Mouse (Mus musculus) liver, postnatal 0 days (tissue): ENCODE measurements around the gene Usp12. TPM values are rescaled to one million over a fixed set of nuclear protein-coding genes. Genes with fewer than 3 reads are reported as not detected.
A peak's percentile ranks its signal among the peaks of the same experiment; 100 is the strongest.

ENCODE experiments used
- ATAC-seq: fragments of 200-750 bp; cut with Nextera tagmentation; 2 replicates; pipeline ENCODE4 v1.8.0; 2017; ENCODE audit warnings: mild to moderate bottlenecking, moderate library complexity
- DNase-seq: peaks from one replicate; pipeline ENCODE4 v3.0.0-alpha.2; 2016
- H3K27ac ChIP-seq: fragments of 300-500 bp; sonication (generic); 2 replicates; pipeline ENCODE4 v1.5.1; 2014; ENCODE audit warnings: antibody characterized with exemption, moderate library complexity, mild to moderate bottlenecking, low read depth
- H3K27me3 ChIP-seq: fragments of 300-500 bp; sonication (generic); 2 replicates; pipeline ENCODE4 v1.6.1; 2014; ENCODE audit warnings: low read length, control low read depth, mixed read lengths; ENCODE audit not compliant: insufficient read depth
- H3K36me3 ChIP-seq: fragments of 300-500 bp; sonication (generic); replicated peaks from 2 replicates; pipeline ENCODE4 v1.6.1; 2014; ENCODE audit warnings: mild to moderate bottlenecking, control low read depth, low read length, moderate library complexity, mixed read lengths; ENCODE audit not compliant: insufficient read depth
- H3K4me1 ChIP-seq: fragments of 300-500 bp; sonication (generic); 2 replicates; pipeline ENCODE4 v1.6.1; 2014; ENCODE audit warnings: antibody characterized with exemption, mild to moderate bottlenecking, control low read depth; ENCODE audit not compliant: insufficient read depth
- H3K4me2 ChIP-seq: fragments of 300-500 bp; sonication (generic); 2 replicates; pipeline ENCODE4 v1.6.1; 2014; ENCODE audit warnings: low read depth, mild to moderate bottlenecking, low read length, moderate library complexity, mixed read lengths
- H3K4me3 ChIP-seq: fragments of 300-500 bp; sonication (generic); 2 replicates; pipeline ENCODE4 v1.5.1; 2014; ENCODE audit warnings: low read depth, low read length
- H3K9ac ChIP-seq: fragments of 300-500 bp; sonication (generic); replicated peaks from 2 replicates; pipeline ENCODE4 v1.6.1; 2014; ENCODE audit warnings: mild to moderate bottlenecking, moderate library complexity
- H3K9me3 ChIP-seq: fragments of 300-500 bp; sonication (generic); 2 replicates; pipeline ENCODE4 v1.6.1; 2016; ENCODE audit warnings: mild to moderate bottlenecking, control low read depth, low read length, mixed read lengths
- CTCF ChIP-seq: sonication (generic); IDR thresholded peaks from 2 replicates; pipeline ENCODE4 v1.5.1; 2016; ENCODE audit warnings: antibody characterized with exemption, low read depth
- EP300 ChIP-seq: IDR thresholded peaks from 2 replicates; pipeline ENCODE4 v1.6.1; 2016; ENCODE audit warnings: antibody characterized with exemption, low read depth, mild to moderate bottlenecking
- WGBS: fragments of 180-500 bp; shearing (Covaris S2); extraction: QIAGEN DNeasy Blood & Tissue Kit; methylation state at CpG from one replicate; pipeline ENCODE4 v1.1.7; 2014; ENCODE audit not compliant: insufficient replicate concordance; 5-methylcytosine and 5-hydroxymethylcytosine counted together
- polyA plus RNA-seq: library from polyadenylated mRNA; unstranded; fragments of >200 nt; fragmentation: Nextera tagmentation; extraction: Ambion mirVana; gene quantifications from 2 replicates; pipeline ENCODE4 v1.2.1, GENCODE M21; 2015

Usp12 gene
- polyA plus RNA-seq, 1 experiment from 2014 or later, result 6.8 TPM

- no peak for DNase-seq
- 0 out of 2 replicates have a peak, but pooled peaks cover 4% of the 10 kb centered on the region for H3K27me3 ChIP-seq
- no peaks in the 10 kb centered on the region for H3K9me3 ChIP-seq
- no peak overlapping the region for H3K27ac ChIP-seq
- TF ChIP-seq CTCF (0 out of 2 replicates have a peak, but pooled peaks have one; percentile 8), EP300 (no peak)
- H3K4me3 ChIP-seq, result no peak overlapping the region
- 54% methylated on average over 12 of the region's 12 CpGs for WGBS
- no peak for ATAC-seq
- H3K4me1 ChIP-seq, result peaks cover 13% of the 10 kb centered on the region
- H3K4me2 ChIP-seq, result no peak overlapping the region
- H3K36me3 ChIP-seq, result peaks cover 46% of the 10 kb centered on the region
- no peak overlapping the region for H3K9ac ChIP-seq
These were observed 44.2 kb upstream of the Usp12 start for GRCm38 (mm10) chr5:146838836-146839648.

- no peak overlapping the region for H3K4me3 ChIP-seq
- no peak overlapping the region for H3K9ac ChIP-seq
- DNase-seq (no peak), ATAC-seq (no peak)
- no peak overlapping the region for H3K4me2 ChIP-seq
- H3K4me1 ChIP-seq, result peaks cover 14% of the 10 kb centered on the region
- TF ChIP-seq EP300 (no peak), CTCF (no peak)
- H3K36me3 ChIP-seq, result peaks cover 46% of the 10 kb centered on the region
- 68% methylated on average over 7 of the region's 7 CpGs for WGBS
- no peaks in the 10 kb centered on the region for H3K27me3 ChIP-seq
- no peaks in the 10 kb centered on the region for H3K9me3 ChIP-seq
- no peak overlapping the region for H3K27ac ChIP-seq
These were observed 43.3 kb upstream of the Usp12 start for GRCm38 (mm10) chr5:146837967-146838720.

- peak overlapping the region; percentile 81 for H3K4me2 ChIP-seq
- 51% methylated on average over 8 of the region's 8 CpGs for WGBS
- peaks cover 20% of the 10 kb centered on the region for H3K4me1 ChIP-seq
- peaks cover 46% of the 10 kb centered on the region for H3K36me3 ChIP-seq
- no peaks in the 10 kb centered on the region for H3K9me3 ChIP-seq
- no peak overlapping the region for H3K4me3 ChIP-seq
- TF ChIP-seq CTCF, result no peak
- no peaks in the 10 kb centered on the region for H3K27me3 ChIP-seq
- ATAC-seq, result no peak
- no peak overlapping the region for H3K9ac ChIP-seq
- H3K27ac ChIP-seq, result peak overlapping the region; percentile 18; the same call in 1 of the 2 replicates
- no peak for DNase-seq
These were observed 40.2 kb upstream of the Usp12 start for GRCm38 (mm10) chr5:146834959-146835358.

GRCm38 (mm10) chr5:146833673-146834201, 38.9 kb upstream of the Usp12 start:
- Histone ChIP-seq H3K4me2 (peak overlapping the region; percentile 81), H3K4me1 (peaks cover 20% of the 10 kb centered on the region), H3K27ac (peak overlapping the region; percentile 88), H3K4me3 (peak overlapping the region; percentile 89), H3K36me3 (peaks cover 46% of the 10 kb centered on the region), H3K9ac (peak overlapping the region; percentile 91), H3K27me3 (no peaks in the 10 kb centered on the region), H3K9me3 (no peaks in the 10 kb centered on the region)
- TF ChIP-seq EP300 (no peak), CTCF (no peak)
- DNase-seq (no peak), ATAC-seq (no peak)
- WGBS, result 10% methylated on average over 8 of the region's 8 CpGs

- Histone ChIP-seq H3K27me3 (no peaks in the 10 kb centered on the region), H3K4me3 (peak within 1 kb of the TSS; percentile 89), H3K9me3 (no peaks in the 10 kb centered on the region), H3K27ac (peak within 1 kb of the TSS; percentile 88), H3K36me3 (peaks cover 38% of the 10 kb centered on the region), H3K4me2 (peak within 1 kb of the TSS; percentile 81), H3K4me1 (peaks cover 20% of the 10 kb centered on the region), H3K9ac (peak within 1 kb of the TSS; percentile 91)
- WGBS, result under 1% methylated on average over 60 of the region's 60 CpGs
- DNase-seq, result peak; percentile 95
- peak; percentile 98 for ATAC-seq
- peak; percentile 90 for TF ChIP-seq EP300
- 0 out of 2 replicates have a peak, but pooled peaks have one; percentile 6 for TF ChIP-seq CTCF
These were observed 38.1 kb upstream of the Usp12 start, which contains the start of gene Rpl21 for GRCm38 (mm10) chr5:146832769-146833448. TSS of gene Rpl21 (plus strand) at chr5:146832890.
